9 mouse cellular contexts compared by ENCODE assay signal in the genomic region with DNA sequence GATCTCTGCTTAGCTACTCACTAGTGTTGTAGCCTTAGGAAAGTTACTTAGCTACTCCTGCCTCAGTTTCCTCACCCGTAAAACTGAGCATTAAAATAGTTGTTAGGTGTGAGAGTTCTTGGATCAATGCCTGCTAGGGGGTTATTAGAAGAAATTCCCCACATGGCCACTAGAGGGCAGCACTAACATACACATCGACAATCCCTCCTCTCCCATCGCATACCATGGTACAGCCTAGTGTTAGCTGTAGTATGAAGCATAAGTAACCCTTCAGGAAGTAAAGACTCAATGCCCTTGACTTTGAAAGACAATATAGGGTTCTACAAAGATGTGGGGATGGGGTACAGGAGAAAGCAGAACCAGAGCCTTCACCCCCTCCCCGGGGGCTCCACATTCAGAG. TPM values are rescaled to one million over a fixed set of nuclear protein-coding genes. Genes with fewer than 3 reads are reported as not detected.
DNase-seq lines count a peak whose midpoint lies in the region; ATAC-seq lines count a peak whose summit lies in the region.
"Had no signal": no experiment of that assay in that cellular context is flagged by ENCODE, and none has a peak within 500 bp of the region (broad histone marks: within the 10 kb centered on the region; RNA-seq: fewer than 3 reads in every experiment).

No protein-coding gene starts in this region.

- peak; percentile 63 for DNase-seq in heart, adult 8-10 months (ENCODE audit: low spot score)
- peak; percentile 72 for DNase-seq in R1 (ENCODE audit: low read depth, low spot score)
- DNase-seq in embryo, embryonic 9.5 days (ENCODE audit: extremely low spot score), result peak; percentile 67
- peak; percentile 88 for DNase-seq in hindbrain, embryonic 14.5 days (ENCODE audit: low spot score)
- peak; percentile 61 for DNase-seq in liver, embryonic 11.5 days (ENCODE audit: low spot score)
- DNase-seq in natural killer cell, adult 2 months (ENCODE audit: low spot score in 2 of 2), result peak; percentile 59 to 70
- no peak for DNase-seq in gastrocnemius, postnatal 10 days

- 25% methylated on average over 4 of the region's 4 CpGs for WGBS in heart, embryonic 11.5 days (ENCODE audit: insufficient replicate concordance)
- 31% methylated on average over 4 of the region's 4 CpGs for WGBS in hindbrain, embryonic 14.5 days
- 30% methylated on average over 4 of the region's 4 CpGs for WGBS in liver, embryonic 11.5 days

- no peak overlapping the region for H3K4me3 ChIP-seq in heart, embryonic 11.5 days (ENCODE audit: low read depth, low read length)
- H3K4me3 ChIP-seq in hindbrain, embryonic 14.5 days (replicated peaks; ENCODE audit: low read length), result no peak overlapping the region
- H3K4me3 ChIP-seq in liver, embryonic 11.5 days (ENCODE audit: low read depth, low read length), result no peak overlapping the region
- H3K4me3 ChIP-seq: limb, embryonic 12.5 days had no signal

- no peak overlapping the region for H3K4me2 ChIP-seq in heart, embryonic 11.5 days
- H3K4me2 ChIP-seq in hindbrain, embryonic 14.5 days (replicated peaks), result no peak overlapping the region
- H3K4me2 ChIP-seq in liver, embryonic 11.5 days, result no peak overlapping the region
- H3K4me2 ChIP-seq: limb, embryonic 12.5 days had no signal

- no peak overlapping the region for H3K27ac ChIP-seq in heart, embryonic 11.5 days (ENCODE audit: low read depth, low read length)
- no peak overlapping the region for H3K27ac ChIP-seq in hindbrain, embryonic 14.5 days
- H3K27ac ChIP-seq in liver, embryonic 11.5 days (ENCODE audit: low read depth, low read length), result no peak overlapping the region
- H3K27ac ChIP-seq: limb, embryonic 12.5 days had no signal

- H3K9ac ChIP-seq in heart, embryonic 11.5 days (ENCODE audit: low read depth, low read length), result no peak overlapping the region
- H3K9ac ChIP-seq in hindbrain, embryonic 14.5 days, result no peak overlapping the region
- H3K9ac ChIP-seq in liver, embryonic 11.5 days (ENCODE audit: low read depth, low read length), result no peak overlapping the region
- H3K9ac ChIP-seq: limb, embryonic 12.5 days had no signal

- H3K36me3 ChIP-seq in heart, embryonic 11.5 days (ENCODE audit: control insufficient read depth, insufficient read depth, low read length), result no peaks in the 10 kb centered on the region
- H3K36me3 ChIP-seq in hindbrain, embryonic 14.5 days (replicated peaks; ENCODE audit: control insufficient read depth, insufficient read depth), result no peaks in the 10 kb centered on the region
- no peaks in the 10 kb centered on the region for H3K36me3 ChIP-seq in liver, embryonic 11.5 days (ENCODE audit: control insufficient read depth, insufficient read depth, low read length)
- H3K36me3 ChIP-seq: limb, embryonic 12.5 days had no signal

- no peaks in the 10 kb centered on the region for H3K4me1 ChIP-seq in heart, embryonic 11.5 days (ENCODE audit: control insufficient read depth, insufficient read depth, low read length)
- no peaks in the 10 kb centered on the region for H3K4me1 ChIP-seq in hindbrain, embryonic 14.5 days (replicated peaks; ENCODE audit: control insufficient read depth, insufficient read depth, low read length)
- no peaks in the 10 kb centered on the region for H3K4me1 ChIP-seq in liver, embryonic 11.5 days (replicated peaks; ENCODE audit: control insufficient read depth, insufficient read depth, low read length)
- H3K4me1 ChIP-seq: limb, embryonic 12.5 days had no signal

- H3K9me3 ChIP-seq in heart, embryonic 11.5 days (replicated peaks; ENCODE audit: control insufficient read depth, low read length), result no peaks in the 10 kb centered on the region
- no peaks in the 10 kb centered on the region for H3K9me3 ChIP-seq in hindbrain, embryonic 14.5 days (ENCODE audit: control insufficient read depth, low read length)
- H3K9me3 ChIP-seq in liver, embryonic 11.5 days (ENCODE audit: control insufficient read depth, low read length), result no peaks in the 10 kb centered on the region
- H3K9me3 ChIP-seq: limb, embryonic 12.5 days had no signal

- no peak for ATAC-seq in heart, embryonic 11.5 days (replicated peaks; ENCODE audit: insufficient number of reproducible peaks, low FRiP score, low TSS enrichment)
- peak; percentile 53; the same call in 1 of the 2 replicates for ATAC-seq in hindbrain, embryonic 14.5 days (ENCODE audit: low FRiP score)
- ATAC-seq in liver, embryonic 11.5 days (replicated peaks; ENCODE audit: low FRiP score), result peak; percentile 48

- H3K27me3 ChIP-seq in heart, embryonic 11.5 days (ENCODE audit: control insufficient read depth, insufficient read depth, low read length), result peaks cover 3% of the 10 kb centered on the region
- H3K27me3 ChIP-seq in hindbrain, embryonic 14.5 days (ENCODE audit: control insufficient read depth, insufficient read depth, low read length), result no peaks in the 10 kb centered on the region
- peaks cover 5% of the 10 kb centered on the region for H3K27me3 ChIP-seq in liver, embryonic 11.5 days (replicated peaks; ENCODE audit: control insufficient read depth, insufficient read depth, low read length)

RNA-seq across cellular contexts. Expression of gene Slc12a3, which starts 1.7 kb away (rescaled TPM):
- total RNA-seq in heart, adult 8-10 months (2022), result under 1 TPM in 3 of 4 experiments, not detected in 1; 0.09 to 0.47 (median 0.11) TPM
- polyA plus RNA-seq in heart, embryonic 11.5 days (2014; fragmentation: Nextera tagmentation; extraction: Ambion mirVana), result 0.20 TPM in 1 of 2 replicates, not detected in the other
- 0.07 TPM in 1 of 2 replicates, not detected in the other for polyA plus RNA-seq in hindbrain, embryonic 14.5 days (2014; fragmentation: Nextera tagmentation; extraction: Ambion mirVana)
- polyA plus RNA-seq in liver, embryonic 11.5 days (2014; fragmentation: Nextera tagmentation; extraction: Ambion mirVana), result not detected in 2 replicates
- total RNA-seq in gastrocnemius, postnatal 10 days (2021), result not detected
- polyA plus RNA-seq: limb, embryonic 12.5 days had no signal

RNA-seq across cellular contexts. Expression of gene Herpud1, which starts 55.5 kb away (rescaled TPM):
- total RNA-seq in heart, adult 8-10 months (2022), result 100 to 1,000 TPM; 233 to 419 (median 274) TPM
- 80.5 and 84.1 TPM in 2 replicates for polyA plus RNA-seq in heart, embryonic 11.5 days (2014; fragmentation: Nextera tagmentation; extraction: Ambion mirVana)
- 66.6 and 79.8 TPM in 2 replicates for polyA plus RNA-seq in hindbrain, embryonic 14.5 days (2014; fragmentation: Nextera tagmentation; extraction: Ambion mirVana)
- polyA plus RNA-seq in liver, embryonic 11.5 days (2014; fragmentation: Nextera tagmentation; extraction: Ambion mirVana), result 110 and 115 TPM in 2 replicates
- total RNA-seq in gastrocnemius, postnatal 10 days (2021), result 10 to 100 TPM; 51.7 to 56.6 TPM
